Mouse (Mus musculus): ENCODE data around the gene Nrap.

DNA sequence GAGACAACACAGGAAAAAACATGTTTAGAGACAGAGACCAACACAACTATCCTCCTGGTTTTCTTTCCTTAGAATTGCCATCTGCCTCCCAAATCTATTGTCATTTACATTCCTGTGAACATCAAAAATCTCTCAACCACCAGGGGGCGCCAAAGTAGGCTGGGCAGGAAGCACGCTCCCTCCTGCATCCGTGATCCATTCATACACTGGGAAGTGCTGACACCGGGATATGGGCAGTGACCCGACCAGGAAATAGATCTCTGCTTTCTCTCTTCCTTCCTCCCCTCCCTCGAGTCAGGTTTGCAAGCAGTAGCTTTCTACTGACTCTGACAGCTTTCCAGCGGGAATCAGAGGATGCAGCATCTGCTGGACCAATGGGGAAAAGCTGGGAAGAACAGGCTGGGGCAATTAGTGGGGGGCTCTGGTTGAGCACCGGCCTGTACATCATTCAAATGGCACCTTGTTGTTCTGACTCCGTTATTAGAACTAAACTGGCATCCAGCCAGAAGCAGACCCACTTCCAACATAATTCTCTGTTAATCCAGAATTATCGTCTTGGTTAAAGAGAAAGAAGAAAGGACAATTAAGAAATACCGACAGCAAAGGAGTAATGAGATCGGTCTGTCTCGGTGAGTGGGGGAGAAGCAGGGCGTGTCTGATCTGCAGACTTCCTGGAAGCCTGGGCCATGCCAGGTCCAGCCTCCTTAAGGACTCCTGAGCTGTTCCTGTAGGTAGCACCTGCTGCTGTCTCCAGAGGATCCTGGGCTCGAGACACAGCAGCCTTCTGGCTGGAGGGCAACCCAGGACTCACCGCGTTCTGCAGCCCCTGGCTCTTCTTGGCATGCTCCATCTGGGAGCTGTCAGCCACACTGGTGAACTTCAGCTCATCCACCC lies 33.1 kb downstream of the Nrap start:
- TF ChIP-seq CTCF (IDR thresholded peaks at IDR 0.05; ENCODE audit: control insufficient read depth, insufficient read depth, insufficient replicate concordance, low read depth, low read length) (peak; percentile 79; the same call in 1 of the 2 replicates), POLR2A (IDR thresholded peaks at IDR 0.05; ENCODE audit: control insufficient read depth, low read depth, low read length) (no peak)

All from testis, adult 2 months (tissue).